Mouse (Mus musculus): ENCODE results near the gene Tet3. TPM values are rescaled to one million over a fixed set of nuclear protein-coding genes. Genes with fewer than 3 reads are reported as not detected.
A peak's percentile ranks its signal among the peaks of the same experiment; 100 is the strongest.

The Tet3 gene
- total RNA-seq, 1 experiment: 6.0 TPM

- TF ChIP-seq ZC3H11A (IDR thresholded peaks at IDR 0.05; ENCODE audit: borderline replicate concordance, low read depth, low read length): no peak
- TF ChIP-seq MAFK (IDR thresholded peaks at IDR 0.05; ENCODE audit: insufficient read depth, low read depth, low read length): no peak
- TF ChIP-seq ZNF384 (IDR thresholded peaks at IDR 0.05; ENCODE audit: low read depth, low read length): no peak
- TF ChIP-seq HCFC1 (IDR thresholded peaks at IDR 0.05; ENCODE audit: borderline replicate concordance, insufficient read depth, low read length): no peak
- no peak for TF ChIP-seq CHD2 (IDR thresholded peaks at IDR 0.05; ENCODE audit: low read depth, low read length)
- H3K36me3 ChIP-seq (ENCODE audit: control insufficient read depth, insufficient read depth, low read length, poor library complexity, severe bottlenecking): no peaks in the 10 kb centered on the region
- DNase-seq (ENCODE audit: low read depth, low spot score): no peak
- H3K4me3 ChIP-seq (ENCODE audit: insufficient read depth in 1 of 2, low read depth in 1 of 2, low read length in 2 of 2, poor library complexity in 1 of 2, severe bottlenecking in 1 of 2): no peak overlapping the region
- in situ Hi-C loops (cut with MboI; ENCODE audit: low sequenced_read_pairs in 2 of 2, unreplicated experiment in 2 of 2): no loop called here
- H3K27ac ChIP-seq (ENCODE audit: insufficient read depth, low read depth, low read length, poor library complexity, severe bottlenecking): no peak overlapping the region
- H3K9me3 ChIP-seq (ENCODE audit: control insufficient read depth, insufficient read depth, low read depth, low read length): no peaks in the 10 kb centered on the region
- H3K4me1 ChIP-seq (ENCODE audit: control insufficient read depth in 2 of 2, insufficient read depth in 2 of 2, low read length in 2 of 2, poor library complexity in 1 of 2): peaks cover 0 to 2% of the 10 kb centered on the region in 2 experiments; a peak in 1 of 4 replicates
- no peak overlapping the region for H3K9ac ChIP-seq (ENCODE audit: insufficient read depth, low read depth, low read length, poor library complexity, severe bottlenecking)
Measured at GRCm38 (mm10) chr6:83426576-83426975, 32.3 kb downstream of the Tet3 start.

DNA sequence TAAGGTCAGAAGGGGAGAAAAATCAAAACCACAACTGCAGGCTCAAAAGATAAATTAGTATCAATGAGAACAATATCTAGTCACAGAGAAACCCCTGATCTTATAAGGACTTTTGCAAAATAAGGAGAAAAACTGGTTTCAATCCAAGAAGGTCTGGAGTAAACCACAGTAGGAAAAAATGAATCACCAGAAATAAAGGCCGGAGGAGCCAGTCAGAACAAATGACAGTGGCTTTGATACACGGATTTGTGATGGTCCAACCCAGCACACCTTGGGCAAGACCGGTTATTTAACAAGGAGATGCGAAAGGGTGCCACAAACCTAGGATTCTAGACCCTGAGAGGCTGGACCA is 34.9 kb downstream of the Tet3 start:
- no peaks in the 10 kb centered on the region for H3K36me3 ChIP-seq (ENCODE audit: control insufficient read depth, insufficient read depth, low read length, poor library complexity, severe bottlenecking)
- no peak overlapping the region for H3K9ac ChIP-seq (ENCODE audit: insufficient read depth, low read depth, low read length, poor library complexity, severe bottlenecking)
- TF ChIP-seq MAFK (IDR thresholded peaks at IDR 0.05; ENCODE audit: insufficient read depth, low read depth, low read length) (no peak), ZC3H11A (IDR thresholded peaks at IDR 0.05; ENCODE audit: borderline replicate concordance, low read depth, low read length) (no peak), CHD2 (IDR thresholded peaks at IDR 0.05; ENCODE audit: low read depth, low read length) (no peak)
- no peak overlapping the region for H3K27ac ChIP-seq (ENCODE audit: insufficient read depth, low read depth, low read length, poor library complexity, severe bottlenecking)
- DNase-seq (ENCODE audit: low read depth, low spot score): no peak
- peaks cover 0 to 4% of the 10 kb centered on the region in 2 experiments; a peak in 1 of 4 replicates for H3K4me1 ChIP-seq (ENCODE audit: control insufficient read depth in 2 of 2, insufficient read depth in 2 of 2, low read length in 2 of 2, poor library complexity in 1 of 2)
- no peak overlapping the region for H3K4me3 ChIP-seq (ENCODE audit: insufficient read depth in 1 of 2, low read depth in 1 of 2, low read length in 2 of 2, poor library complexity in 1 of 2, severe bottlenecking in 1 of 2)
- in situ Hi-C loops (cut with MboI; ENCODE audit: low sequenced_read_pairs in 2 of 2, unreplicated experiment in 2 of 2): no loop called here
- H3K9me3 ChIP-seq (ENCODE audit: control insufficient read depth, insufficient read depth, low read depth, low read length): no peaks in the 10 kb centered on the region

GRCm38 (mm10) chr6:83423400-83424052 is 35.4 kb downstream of the Tet3 start:
- no peak overlapping the region for H3K27ac ChIP-seq (ENCODE audit: insufficient read depth, low read depth, low read length, poor library complexity, severe bottlenecking)
- no peak overlapping the region for H3K9ac ChIP-seq (ENCODE audit: insufficient read depth, low read depth, low read length, poor library complexity, severe bottlenecking)
- peaks cover 0 to 4% of the 10 kb centered on the region in 2 experiments; a peak in 1 of 4 replicates for H3K4me1 ChIP-seq (ENCODE audit: control insufficient read depth in 2 of 2, insufficient read depth in 2 of 2, low read length in 2 of 2, poor library complexity in 1 of 2)
- in situ Hi-C loops (cut with MboI; ENCODE audit: low sequenced_read_pairs in 2 of 2, unreplicated experiment in 2 of 2): no loop called here
- no peaks in the 10 kb centered on the region for H3K9me3 ChIP-seq (ENCODE audit: control insufficient read depth, insufficient read depth, low read depth, low read length)
- H3K36me3 ChIP-seq (ENCODE audit: control insufficient read depth, insufficient read depth, low read length, poor library complexity, severe bottlenecking): no peaks in the 10 kb centered on the region
- TF ChIP-seq CHD2 (IDR thresholded peaks at IDR 0.05; ENCODE audit: low read depth, low read length) (no peak), ZNF384 (IDR thresholded peaks at IDR 0.05; ENCODE audit: low read depth, low read length) (peak; percentile 55; the same call in 1 of the 2 replicates), ZC3H11A (IDR thresholded peaks at IDR 0.05; ENCODE audit: borderline replicate concordance, low read depth, low read length) (no peak)
- no peak for DNase-seq (ENCODE audit: low read depth, low spot score)
- H3K4me3 ChIP-seq (ENCODE audit: insufficient read depth in 1 of 2, low read depth in 1 of 2, low read length in 2 of 2, poor library complexity in 1 of 2, severe bottlenecking in 1 of 2): no peak overlapping the region

- Histone ChIP-seq H3K4me3 (ENCODE audit: insufficient read depth in 1 of 2, low read depth in 1 of 2, low read length in 2 of 2, poor library complexity in 1 of 2, severe bottlenecking in 1 of 2) (no peak overlapping the region), H3K27ac (ENCODE audit: insufficient read depth, low read depth, low read length, poor library complexity, severe bottlenecking) (no peak overlapping the region), H3K9ac (ENCODE audit: insufficient read depth, low read depth, low read length, poor library complexity, severe bottlenecking) (no peak overlapping the region), H3K36me3 (ENCODE audit: control insufficient read depth, insufficient read depth, low read length, poor library complexity, severe bottlenecking) (no peaks in the 10 kb centered on the region), H3K9me3 (ENCODE audit: control insufficient read depth, insufficient read depth, low read depth, low read length) (no peaks in the 10 kb centered on the region), H3K4me1 (ENCODE audit: control insufficient read depth in 2 of 2, insufficient read depth in 2 of 2, low read length in 2 of 2, poor library complexity in 1 of 2) (0 out of 4 replicates have a peak, but pooled peaks cover 0 to 1% of the 10 kb centered on the region in 2 experiments)
- in situ Hi-C loops (cut with MboI; ENCODE audit: low sequenced_read_pairs in 2 of 2, unreplicated experiment in 2 of 2): no loop called here
- no peak for TF ChIP-seq ZNF384 (IDR thresholded peaks at IDR 0.05; ENCODE audit: low read depth, low read length)
- peak; percentile 87 for DNase-seq (ENCODE audit: low read depth, low spot score)
Measured at GRCm38 (mm10) chr6:83421866-83422649, 36.8 kb downstream of the Tet3 start.

All from ES-E14 (cell line).